Mouse (Mus musculus): Measurements from ENCODE around the gene Klhl2. TPM values are rescaled to one million over a fixed set of nuclear protein-coding genes. Genes with fewer than 3 reads are reported as not detected.

The Klhl2 gene
- polyA plus RNA-seq, 1 experiment from 2014 or later = 11.9 TPM

DNA sequence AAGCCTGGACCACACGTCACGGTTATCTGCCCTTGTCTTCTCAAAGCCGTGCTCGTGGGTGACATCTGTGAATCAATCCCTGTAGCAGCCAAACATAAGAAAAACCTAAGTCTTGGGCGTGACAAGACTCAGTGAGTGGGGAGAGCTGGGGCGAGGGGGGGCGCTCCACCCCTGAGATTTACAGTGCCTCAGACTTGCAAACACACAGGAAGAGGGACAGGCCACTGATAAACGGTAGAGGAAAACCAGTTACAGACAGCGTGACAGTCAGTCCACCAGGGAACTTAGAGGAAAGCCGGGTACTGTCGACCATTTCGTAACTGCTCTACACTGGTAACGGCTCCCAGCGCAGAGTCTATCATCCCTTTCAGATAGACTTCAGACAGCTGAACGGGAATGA is 21.4 kb downstream of the Klhl2 start:
- no peak for ATAC-seq (ENCODE audit: insufficient number of reproducible peaks, insufficient read depth, low FRiP score, low TSS enrichment)
- 87% methylated on average over 15 of the region's 15 CpGs for WGBS
- H3K36me3 ChIP-seq = peaks cover 14% of the 10 kb centered on the region; the same call in 1 of the 2 replicates

GRCm38 (mm10) chr8:64827356-64827755 is 22.5 kb downstream of the Klhl2 start:
- ATAC-seq (ENCODE audit: insufficient number of reproducible peaks, insufficient read depth, low FRiP score, low TSS enrichment) = no peak
- WGBS = 87% methylated on average over 10 of the region's 10 CpGs
- no peaks in the 10 kb centered on the region for H3K4me1 ChIP-seq
- H3K27ac ChIP-seq = no peak overlapping the region
- no peak overlapping the region for H3K4me2 ChIP-seq (replicated peaks)
- H3K36me3 ChIP-seq = peaks cover 15% of the 10 kb centered on the region
- H3K27me3 ChIP-seq = no peaks in the 10 kb centered on the region
- no peaks in the 10 kb centered on the region for H3K9me3 ChIP-seq
- no peak overlapping the region for H3K4me3 ChIP-seq
- H3K9ac ChIP-seq = no peak overlapping the region

More for the DNA sequence above, 21.4 kb downstream of the Klhl2 start:
- Histone ChIP-seq H3K4me2 (replicated peaks) (no peak overlapping the region), H3K9ac (no peak overlapping the region), H3K9me3 (no peaks in the 10 kb centered on the region), H3K4me3 (no peak overlapping the region), H3K27me3 (no peaks in the 10 kb centered on the region), H3K4me1 (no peaks in the 10 kb centered on the region), H3K27ac (no peak overlapping the region)

- H3K4me2 ChIP-seq (replicated peaks) = no peak overlapping the region
- H3K4me1 ChIP-seq = no peaks in the 10 kb centered on the region
- no peak overlapping the region for H3K27ac ChIP-seq
- H3K4me3 ChIP-seq = no peak overlapping the region
- no peaks in the 10 kb centered on the region for H3K9me3 ChIP-seq
- ATAC-seq (ENCODE audit: insufficient number of reproducible peaks, insufficient read depth, low FRiP score, low TSS enrichment) = no peak
- H3K36me3 ChIP-seq = peaks cover 12% of the 10 kb centered on the region; the same call in 1 of the 2 replicates
- no peaks in the 10 kb centered on the region for H3K27me3 ChIP-seq
- WGBS = 79% methylated on average over 8 of the region's 8 CpGs
- no peak overlapping the region for H3K9ac ChIP-seq
These were observed 23.4 kb downstream of the Klhl2 start for GRCm38 (mm10) chr8:64826461-64826860.

- Histone ChIP-seq H3K27me3 (no peaks in the 10 kb centered on the region), H3K9me3 (no peaks in the 10 kb centered on the region), H3K36me3 (peaks cover 4% of the 10 kb centered on the region; the same call in 1 of the 2 replicates), H3K9ac (no peak overlapping the region), H3K27ac (no peak overlapping the region), H3K4me2 (replicated peaks) (no peak overlapping the region), H3K4me1 (no peaks in the 10 kb centered on the region), H3K4me3 (no peak overlapping the region)
- WGBS = 89% methylated on average over 11 of the region's 11 CpGs
- no peak for ATAC-seq (ENCODE audit: insufficient number of reproducible peaks, insufficient read depth, low FRiP score, low TSS enrichment)
These were observed 25.9 kb downstream of the Klhl2 start for GRCm38 (mm10) chr8:64823905-64824304.

DNA sequence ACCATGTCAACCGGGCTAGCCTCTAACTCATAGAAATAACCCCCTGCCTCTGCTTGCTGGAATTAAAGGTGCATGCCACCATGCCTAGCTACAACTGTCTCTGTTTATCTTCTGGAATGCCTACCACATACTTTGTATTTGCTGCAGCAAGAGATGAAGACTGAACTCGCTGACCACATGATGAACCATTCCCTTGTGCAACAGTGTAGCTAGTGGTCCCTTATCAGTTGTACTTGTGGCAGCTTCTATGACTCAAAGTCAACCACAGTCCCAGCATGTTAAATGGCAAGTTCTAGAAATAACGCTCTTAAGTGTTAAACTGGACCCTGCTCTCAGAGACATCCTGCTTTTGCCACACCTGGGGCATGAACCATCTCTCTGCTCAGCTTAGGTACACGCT is 28.9 kb downstream of the Klhl2 start:
- no peaks in the 10 kb centered on the region for H3K27me3 ChIP-seq
- ATAC-seq (ENCODE audit: insufficient number of reproducible peaks, insufficient read depth, low FRiP score, low TSS enrichment) = no peak

GRCm38 (mm10) chr8:64811790-64812189 is 38.0 kb downstream of the Klhl2 start:
- ATAC-seq (ENCODE audit: insufficient number of reproducible peaks, insufficient read depth, low FRiP score, low TSS enrichment) = no peak
- Histone ChIP-seq H3K4me3 (no peak overlapping the region), H3K4me1 (no peaks in the 10 kb centered on the region), H3K27ac (no peak overlapping the region), H3K4me2 (replicated peaks) (no peak overlapping the region), H3K9ac (no peak overlapping the region), H3K27me3 (no peaks in the 10 kb centered on the region), H3K36me3 (peaks cover 7% of the 10 kb centered on the region; the same call in 1 of the 2 replicates), H3K9me3 (no peaks in the 10 kb centered on the region)
- WGBS = 97% methylated on average over 9 of the region's 9 CpGs

More for the DNA sequence above, 28.9 kb downstream of the Klhl2 start:
- WGBS = 94% methylated on average over 4 of the region's 4 CpGs
- H3K9ac ChIP-seq = no peak overlapping the region
- no peaks in the 10 kb centered on the region for H3K9me3 ChIP-seq
- no peak overlapping the region for H3K27ac ChIP-seq
- H3K4me1 ChIP-seq = 0 out of 2 replicates have a peak, but pooled peaks cover 3% of the 10 kb centered on the region
- H3K4me3 ChIP-seq = no peak overlapping the region
- H3K36me3 ChIP-seq = peaks cover 4% of the 10 kb centered on the region; the same call in 1 of the 2 replicates
- no peak overlapping the region for H3K4me2 ChIP-seq (replicated peaks)

- Histone ChIP-seq H3K4me1 (no peaks in the 10 kb centered on the region), H3K9me3 (no peaks in the 10 kb centered on the region), H3K27ac (no peak overlapping the region), H3K4me3 (no peak overlapping the region), H3K27me3 (no peaks in the 10 kb centered on the region), H3K9ac (no peak overlapping the region), H3K4me2 (replicated peaks) (no peak overlapping the region), H3K36me3 (peaks cover 7% of the 10 kb centered on the region; the same call in 1 of the 2 replicates)
- WGBS = 96% methylated on average over 4 of the region's 4 CpGs
- no peak for ATAC-seq (ENCODE audit: insufficient number of reproducible peaks, insufficient read depth, low FRiP score, low TSS enrichment)
These were observed 38.7 kb downstream of the Klhl2 start for GRCm38 (mm10) chr8:64811083-64811482.

DNA sequence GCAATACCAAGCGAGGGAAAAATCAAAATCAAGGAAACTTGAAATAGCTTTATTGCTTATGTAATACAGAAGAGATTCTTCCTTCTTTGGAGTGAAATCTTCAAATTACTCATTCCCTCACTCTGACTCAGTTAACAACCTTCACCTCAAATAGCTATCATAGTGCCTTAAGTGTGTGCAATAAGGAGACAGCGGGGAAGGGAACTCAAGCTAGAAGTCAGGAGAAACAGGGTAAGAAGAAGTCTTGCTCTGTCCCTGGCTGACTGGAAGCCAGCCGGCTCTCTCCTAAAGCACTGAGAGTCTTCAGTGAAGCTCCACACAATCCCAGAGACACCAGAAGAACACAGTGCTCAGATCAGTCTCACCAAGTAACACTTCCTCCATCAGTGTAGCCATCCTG is 43.3 kb downstream of the Klhl2 start:
- Histone ChIP-seq H3K27me3 (no peaks in the 10 kb centered on the region), H3K27ac (no peak overlapping the region), H3K4me1 (no peaks in the 10 kb centered on the region), H3K9me3 (no peaks in the 10 kb centered on the region), H3K4me2 (replicated peaks) (no peak overlapping the region), H3K9ac (no peak overlapping the region), H3K36me3 (peaks cover 5% of the 10 kb centered on the region; the same call in 1 of the 2 replicates), H3K4me3 (no peak overlapping the region)
- no peak for ATAC-seq (ENCODE audit: insufficient number of reproducible peaks, insufficient read depth, low FRiP score, low TSS enrichment)
- 90% methylated on average over 3 of the region's 3 CpGs for WGBS

DNA sequence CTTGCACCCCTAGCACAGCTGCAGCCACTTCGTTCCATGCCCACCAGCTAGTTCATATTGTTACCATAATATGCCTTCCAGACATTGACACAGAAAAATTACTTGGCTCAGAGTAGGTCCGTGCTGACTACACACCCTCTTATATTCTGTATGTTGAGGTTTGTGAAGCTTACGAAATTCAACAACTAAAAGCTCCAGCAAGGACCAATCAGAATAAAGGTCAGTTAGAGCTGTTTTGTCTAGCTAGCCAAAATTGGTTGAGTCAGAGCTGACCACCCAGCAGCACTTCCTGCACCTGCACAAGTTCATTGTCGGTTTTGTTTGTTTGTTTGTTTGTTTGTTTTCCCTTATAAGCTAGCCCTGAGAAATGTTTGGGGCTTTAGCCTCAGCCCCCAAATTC is 44.8 kb downstream of the Klhl2 start:
- no peaks in the 10 kb centered on the region for H3K4me1 ChIP-seq
- H3K36me3 ChIP-seq = no peaks in the 10 kb centered on the region
- H3K9me3 ChIP-seq = no peaks in the 10 kb centered on the region
- H3K9ac ChIP-seq = no peak overlapping the region
- no peak overlapping the region for H3K4me2 ChIP-seq (replicated peaks)
- H3K4me3 ChIP-seq = no peak overlapping the region
- no peaks in the 10 kb centered on the region for H3K27me3 ChIP-seq
- no peak for ATAC-seq (ENCODE audit: insufficient number of reproducible peaks, insufficient read depth, low FRiP score, low TSS enrichment)
- 95% methylated on average over 4 of the region's 4 CpGs for WGBS
- no peak overlapping the region for H3K27ac ChIP-seq

GRCm38 (mm10) chr8:64799306-64799705 is 50.5 kb downstream of the Klhl2 start:
- H3K4me2 ChIP-seq (replicated peaks) = no peak overlapping the region
- no peaks in the 10 kb centered on the region for H3K36me3 ChIP-seq
- H3K9me3 ChIP-seq = no peaks in the 10 kb centered on the region
- WGBS = 85% methylated on average over 8 of the region's 8 CpGs
- no peak overlapping the region for H3K27ac ChIP-seq
- H3K9ac ChIP-seq = no peak overlapping the region
- H3K4me3 ChIP-seq = no peak overlapping the region
- no peaks in the 10 kb centered on the region for H3K4me1 ChIP-seq
- no peak for ATAC-seq (ENCODE audit: insufficient number of reproducible peaks, insufficient read depth, low FRiP score, low TSS enrichment)
- no peaks in the 10 kb centered on the region for H3K27me3 ChIP-seq

DNA sequence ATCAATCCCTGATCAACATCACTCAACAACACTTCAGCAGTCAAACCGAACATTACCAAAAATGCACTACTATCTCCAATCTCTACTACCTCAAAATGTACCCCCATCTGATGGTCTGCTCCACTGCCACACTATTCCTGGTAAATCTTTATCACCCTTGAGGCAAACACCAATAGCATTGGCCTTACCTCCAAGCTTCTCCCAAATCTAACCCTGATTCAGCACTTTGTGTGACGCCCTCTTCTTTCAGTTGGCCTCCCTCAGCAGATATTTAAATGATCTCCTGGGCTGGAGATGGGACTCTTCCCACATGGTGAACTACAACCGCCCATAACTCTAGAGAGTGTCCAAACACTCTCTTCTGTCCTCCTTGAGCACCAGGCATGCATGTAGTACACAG is 51.3 kb downstream of the Klhl2 start:
- H3K9ac ChIP-seq = no peak overlapping the region
- WGBS = 83% methylated on average over 3 of the region's 3 CpGs

GRCm38 (mm10) chr8:64797751-64798150 is 52.1 kb downstream of the Klhl2 start:
- H3K4me3 ChIP-seq = no peak overlapping the region
- no peaks in the 10 kb centered on the region for H3K4me1 ChIP-seq
- no peaks in the 10 kb centered on the region for H3K27me3 ChIP-seq
- no peaks in the 10 kb centered on the region for H3K36me3 ChIP-seq
- no peak for ATAC-seq (ENCODE audit: insufficient number of reproducible peaks, insufficient read depth, low FRiP score, low TSS enrichment)
- H3K9ac ChIP-seq = no peak overlapping the region
- H3K4me2 ChIP-seq (replicated peaks) = no peak overlapping the region
- 87% methylated on average over 10 of the region's 10 CpGs for WGBS
- H3K27ac ChIP-seq = no peak overlapping the region
- no peaks in the 10 kb centered on the region for H3K9me3 ChIP-seq

More for the DNA sequence above, 51.3 kb downstream of the Klhl2 start:
- no peak overlapping the region for H3K4me3 ChIP-seq
- H3K27ac ChIP-seq = no peak overlapping the region
- H3K4me1 ChIP-seq = no peaks in the 10 kb centered on the region
- ATAC-seq (ENCODE audit: insufficient number of reproducible peaks, insufficient read depth, low FRiP score, low TSS enrichment) = no peak
- H3K27me3 ChIP-seq = no peaks in the 10 kb centered on the region
- no peak overlapping the region for H3K4me2 ChIP-seq (replicated peaks)
- no peaks in the 10 kb centered on the region for H3K9me3 ChIP-seq
- H3K36me3 ChIP-seq = no peaks in the 10 kb centered on the region

Measured in embryonic facial prominence, embryonic 12.5 days (tissue).